In the genomic region with DNA sequence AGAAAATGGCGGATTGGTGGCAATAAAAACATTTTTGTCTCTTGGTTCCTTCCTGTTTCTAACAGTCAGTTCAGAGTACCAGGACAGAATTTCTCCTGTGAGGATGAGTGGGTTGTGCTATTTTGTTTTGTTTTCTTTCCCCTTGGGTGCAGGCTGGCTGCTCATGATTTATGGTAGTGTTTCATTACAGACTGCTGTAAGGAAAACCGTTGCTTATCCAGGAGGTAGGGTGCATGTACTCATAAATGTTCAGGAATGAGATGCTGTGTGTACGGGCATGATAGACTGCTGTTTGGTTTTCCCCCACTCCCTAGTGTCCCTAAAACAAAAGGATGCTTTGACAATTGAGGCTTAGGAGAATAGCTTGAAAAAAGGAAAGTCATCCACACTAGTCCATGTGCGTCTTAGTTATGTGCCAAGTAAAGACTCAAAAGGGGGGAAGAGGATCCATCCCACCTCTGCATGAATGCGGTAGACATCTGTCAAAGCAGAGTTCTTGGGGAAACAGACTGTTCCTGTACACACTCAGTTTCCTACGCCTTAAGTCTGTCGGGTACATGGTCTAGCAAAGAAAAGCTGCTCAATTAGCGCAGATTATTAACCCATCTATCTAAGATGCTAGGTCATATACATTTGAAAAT, we compare ENCODE assay signal across 30 mouse cellular contexts.
DNase-seq lines count a peak whose midpoint lies in the region; ATAC-seq and TF ChIP-seq lines count a peak whose summit lies in the region.
"Had no signal": no experiment of that assay in that cellular context is flagged by ENCODE, and none has a peak within 500 bp of the region (broad histone marks: within the 10 kb centered on the region; RNA-seq: fewer than 3 reads in every experiment).

No protein-coding gene starts in this region.

- H3K36me3 ChIP-seq in kidney, embryonic 14.5 days (ENCODE audit: control insufficient read depth, insufficient read depth, low read length): no peaks in the 10 kb centered on the region
- no peaks in the 10 kb centered on the region for H3K36me3 ChIP-seq in testis, adult 2 months (ENCODE audit: control insufficient read depth, insufficient read depth, low read length)
- H3K36me3 ChIP-seq: embryonic facial prominence, embryonic 10.5 days; embryonic facial prominence, embryonic 15.5 days; forebrain, embryonic 12.5 days; G1E; hindbrain, embryonic 10.5 days; hindbrain, embryonic 15.5 days; liver, embryonic 12.5 days; midbrain, embryonic 12.5 days; stomach, embryonic 15.5 days had no signal

- TF ChIP-seq POLR2A in testis, adult 2 months (IDR thresholded peaks at IDR 0.05; ENCODE audit: control insufficient read depth, low read depth, low read length): no peak

- no peak overlapping the region for H3K27ac ChIP-seq in kidney, embryonic 14.5 days (ENCODE audit: low read depth, low read length)
- peak overlapping the region; percentile 42 for H3K27ac ChIP-seq in testis, adult 2 months (ENCODE audit: control insufficient read depth, insufficient read depth, low read depth, low read length)
- H3K27ac ChIP-seq: embryonic facial prominence, embryonic 10.5 days; embryonic facial prominence, embryonic 15.5 days; forebrain, embryonic 12.5 days; hindbrain, embryonic 10.5 days; hindbrain, embryonic 15.5 days; liver, embryonic 12.5 days; midbrain, embryonic 12.5 days; stomach, embryonic 15.5 days had no signal

- no peak for DNase-seq in kidney, postnatal 4 days
- peak; percentile 28 to 62 for DNase-seq in layer of hippocampus, adult 18-20 months (ENCODE audit: low spot score in 2 of 2)
- DNase-seq in layer of hippocampus, postnatal 10 days (ENCODE audit: low spot score in 2 of 2): no peak
- DNase-seq in testis, postnatal 10 days (ENCODE audit: low spot score): no peak
- peak; percentile 34 for DNase-seq in mesoderm, embryonic 11.5 days (ENCODE audit: low read depth, low spot score)
- no peak for DNase-seq in cerebellum, adult 11 months
- DNase-seq: adrenal gland, postnatal 14 days; cerebellum, adult 2 months; cerebellum, postnatal 14 days; forebrain, postnatal 0 days; heart, postnatal 14 days; kidney, adult 18-20 months; left cerebral cortex, postnatal 4 days; liver, postnatal 0 days; lung, postnatal 36 days; right cerebral cortex, adult 18-20 months; thymus, adult 18-20 months; thymus, postnatal 25 days had no signal

- H3K4me1 ChIP-seq in kidney, embryonic 14.5 days (ENCODE audit: control insufficient read depth, insufficient read depth, low read length): 0 out of 2 replicates have a peak, but pooled peaks cover 9% of the 10 kb centered on the region
- peaks cover 2% of the 10 kb centered on the region for H3K4me1 ChIP-seq in testis, adult 2 months (ENCODE audit: control insufficient read depth, insufficient read depth, low read length)
- H3K4me1 ChIP-seq: embryonic facial prominence, embryonic 15.5 days; liver, embryonic 12.5 days; midbrain, embryonic 12.5 days had no signal

- no peaks in the 10 kb centered on the region for H3K27me3 ChIP-seq in kidney, embryonic 14.5 days (ENCODE audit: control insufficient read depth, insufficient read depth, low read length)
- no peaks in the 10 kb centered on the region for H3K27me3 ChIP-seq in testis, adult 2 months (ENCODE audit: control insufficient read depth, insufficient read depth, low read length)
- H3K27me3 ChIP-seq: embryonic facial prominence, embryonic 15.5 days; forebrain, embryonic 12.5 days; hindbrain, embryonic 15.5 days; liver, embryonic 12.5 days; midbrain, embryonic 12.5 days; Patski; stomach, embryonic 15.5 days had no signal

- 0 out of 2 replicates have a peak, but pooled peaks cover 2% of the 10 kb centered on the region for H3K9me3 ChIP-seq in kidney, embryonic 14.5 days (ENCODE audit: control insufficient read depth, low read length)
- H3K9me3 ChIP-seq: embryonic facial prominence, embryonic 10.5 days; embryonic facial prominence, embryonic 15.5 days; G1E; hindbrain, embryonic 10.5 days; hindbrain, embryonic 15.5 days; liver, embryonic 12.5 days; midbrain, embryonic 12.5 days; stomach, embryonic 15.5 days had no signal

- no peak for TF ChIP-seq CTCF in testis, adult 2 months (IDR thresholded peaks at IDR 0.05; ENCODE audit: control insufficient read depth, insufficient read depth, insufficient replicate concordance, low read depth, low read length)

- 35% methylated on average over 8 of the region's 8 CpGs for WGBS in kidney, embryonic 14.5 days

- H3K4me3 ChIP-seq in kidney, embryonic 14.5 days (ENCODE audit: low read length): no peak overlapping the region
- no peak overlapping the region for H3K4me3 ChIP-seq in testis, adult 2 months (ENCODE audit: control insufficient read depth, low read depth, low read length)
- H3K4me3 ChIP-seq: embryonic facial prominence, embryonic 10.5 days; embryonic facial prominence, embryonic 15.5 days; forebrain, embryonic 12.5 days; hindbrain, embryonic 10.5 days; hindbrain, embryonic 15.5 days; liver, embryonic 12.5 days; midbrain, embryonic 12.5 days; stomach, embryonic 15.5 days had no signal

- no peak overlapping the region for H3K9ac ChIP-seq in kidney, embryonic 14.5 days (ENCODE audit: low read depth, low read length)
- H3K9ac ChIP-seq: embryonic facial prominence, embryonic 15.5 days; forebrain, embryonic 12.5 days; forebrain, postnatal 0 days; hindbrain, embryonic 15.5 days; liver, embryonic 12.5 days; liver, postnatal 0 days; midbrain, embryonic 12.5 days; stomach, embryonic 15.5 days had no signal

- ATAC-seq in kidney, embryonic 14.5 days (ENCODE audit: low FRiP score, low TSS enrichment): peak; percentile 86
- ATAC-seq: forebrain, postnatal 0 days; liver, embryonic 12.5 days; liver, postnatal 0 days; Patski had no signal

- H3K4me2 ChIP-seq in kidney, embryonic 14.5 days (replicated peaks; ENCODE audit: low read depth, low read length): no peak overlapping the region; the same call in 1 of the 2 replicates
- H3K4me2 ChIP-seq: embryonic facial prominence, embryonic 15.5 days; forebrain, embryonic 12.5 days; hindbrain, embryonic 15.5 days; liver, embryonic 12.5 days; midbrain, embryonic 12.5 days; stomach, embryonic 15.5 days had no signal

Comparison
In these comparisons a context has a peak if more than half of its experiments do, and no peak if none do; other contexts are left out.
1. DNase-seq: peak in layer of hippocampus, adult 18-20 months (2 of 2) and mesoderm, embryonic 11.5 days (single experiment); none in kidney, postnatal 4 days (0 of 2), layer of hippocampus, postnatal 10 days (0 of 2), testis, postnatal 10 days (single experiment) and cerebellum, adult 11 months (single experiment).